Mouse (Mus musculus) adrenal gland, postnatal 10 days (tissue): ENCODE measurements around the gene Ube2g2. TPM values are rescaled to one million over a fixed set of nuclear protein-coding genes. Genes with fewer than 3 reads are reported as not detected.
A peak's percentile ranks its signal among the peaks of the same experiment; 100 is the strongest.
"Not testable (repeated sequence)": the region's sequence is repeated elsewhere in the genome, so short reads cannot be mapped to it uniquely, and the experiment has no call there.

ENCODE experiments used
- DNase-seq: peaks from one replicate; pipeline ENCODE4 v3.0.0; 2021; ENCODE audit warnings: mixed read lengths
- total RNA-seq, 2 experiments: library from RNA; stranded (reverse); gene quantifications; 2 replicates each; pipeline ENCODE4 v1.2.3; 2021

Ube2g2 gene
- total RNA-seq, 2 experiments from 2014 or later: 44.4 to 46.1 TPM

DNA sequence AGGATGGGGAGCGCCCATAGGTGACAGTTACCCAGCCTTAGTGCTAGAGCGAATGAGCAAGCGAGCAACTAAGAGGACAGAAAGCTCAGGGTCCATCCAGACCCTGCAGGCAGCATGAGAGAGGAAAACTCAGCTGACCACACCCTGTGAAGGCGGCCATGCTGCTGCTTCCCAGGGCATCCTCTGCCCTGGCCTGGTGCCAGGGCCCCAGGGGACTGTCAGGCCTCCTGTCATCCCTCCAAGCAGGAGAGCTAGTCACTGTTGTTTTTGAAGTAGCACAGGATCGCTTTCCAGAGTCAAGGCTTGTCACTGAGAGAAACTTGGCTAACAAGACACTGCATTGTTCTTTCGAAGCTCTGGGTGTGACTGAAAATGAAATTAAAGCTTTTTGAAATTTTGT lies 16.9 kb downstream of the Ube2g2 start:
- peak; percentile 36 for DNase-seq

DNA sequence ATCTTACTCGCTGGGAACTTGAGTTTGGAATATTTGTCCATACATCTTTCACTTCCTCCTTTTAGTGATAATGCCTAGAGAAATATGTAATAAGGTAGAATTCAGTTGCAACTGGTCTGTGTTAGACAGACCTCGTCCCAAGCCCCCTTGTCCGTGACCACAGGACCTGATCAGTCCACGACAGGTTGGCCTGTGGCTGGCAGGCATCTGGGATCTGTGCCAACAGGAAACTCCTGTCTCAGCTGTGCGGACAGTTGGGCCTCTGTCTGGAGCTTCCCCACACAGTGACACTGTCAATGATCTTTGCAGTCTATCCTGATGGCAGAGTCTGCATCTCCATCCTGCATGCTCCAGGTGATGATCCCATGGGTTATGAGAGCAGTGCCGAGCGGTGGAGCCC lies 21.1 kb downstream of the Ube2g2 start:
- no peak for DNase-seq

DNA sequence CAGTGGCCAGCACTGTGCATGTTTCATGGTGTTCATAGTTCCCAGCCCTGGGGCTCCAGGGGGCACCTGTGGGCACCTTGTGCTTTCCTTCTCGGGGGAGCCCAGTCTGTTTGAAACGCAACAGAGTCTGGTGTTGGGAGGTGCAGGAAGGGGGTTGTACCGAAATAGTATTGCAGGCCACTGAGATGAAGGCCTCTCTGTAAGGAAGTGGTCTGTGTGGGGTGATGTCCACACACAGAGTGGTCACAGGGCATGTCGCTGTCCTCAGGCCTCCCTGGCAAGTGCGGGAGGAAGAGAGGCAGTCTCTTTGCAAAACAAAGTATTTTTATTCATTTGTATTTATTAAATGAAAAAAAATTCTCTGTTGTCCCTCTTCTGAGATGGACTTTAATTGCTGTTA lies 23.5 kb downstream of the Ube2g2 start:
- no peak for DNase-seq

DNA sequence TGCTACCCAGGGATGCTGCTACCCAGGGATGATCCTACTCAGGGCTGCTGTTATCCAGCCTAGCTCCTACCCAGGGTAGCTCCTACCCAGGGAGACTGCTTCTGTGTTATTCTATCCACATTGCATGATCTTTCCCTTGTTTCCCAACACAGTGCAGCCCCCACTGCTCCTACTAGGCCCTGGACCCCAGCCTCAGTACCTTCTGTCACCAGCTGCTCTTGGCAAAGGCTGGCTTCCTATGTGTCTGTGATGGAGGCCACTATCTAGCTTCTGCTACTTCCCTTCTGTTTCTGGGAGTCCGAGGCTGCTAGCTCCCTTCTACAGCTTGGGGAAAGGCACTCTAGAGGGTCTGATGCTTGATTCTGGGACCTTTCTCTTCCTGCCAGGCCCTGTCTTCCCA lies 25.4 kb downstream of the Ube2g2 start:
- DNase-seq: no peak

GRCm38 (mm10) chr10:77647901-77648300 lies 25.8 kb downstream of the Ube2g2 start:
- no peak for DNase-seq

GRCm38 (mm10) chr10:77652046-77652445 lies 30.0 kb downstream of the Ube2g2 start:
- no peak for DNase-seq

- no peak for DNase-seq
Observed at GRCm38 (mm10) chr10:77658286-77658994, 36.4 kb downstream of the Ube2g2 start.

- no peak for DNase-seq
Observed at GRCm38 (mm10) chr10:77663949-77664665, 42.0 kb downstream of the Ube2g2 start.

DNA sequence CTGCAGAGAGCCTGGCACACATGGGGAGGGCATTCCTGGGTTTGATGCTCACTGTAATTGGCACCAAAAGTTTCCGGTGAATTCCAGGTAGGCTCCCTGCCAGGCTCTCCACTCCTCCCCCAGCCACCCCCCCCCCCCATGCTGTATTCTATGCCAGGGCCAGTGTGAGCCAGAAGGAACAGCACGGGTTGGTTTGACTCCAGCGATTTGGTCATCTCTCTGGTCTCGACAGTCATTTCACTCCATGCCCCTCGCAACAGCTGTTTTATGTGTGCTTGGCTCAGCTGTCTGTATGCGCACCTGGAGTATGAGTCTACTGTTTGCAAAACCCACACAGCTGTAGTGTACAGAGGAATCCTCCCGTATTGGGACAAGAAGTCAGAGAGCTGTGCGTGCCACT lies 44.3 kb downstream of the Ube2g2 start:
- peak; percentile 31 for DNase-seq

- DNase-seq: no peak
Observed at GRCm38 (mm10) chr10:77667402-77667801, 45.3 kb downstream of the Ube2g2 start.

- no peak for DNase-seq
Observed at GRCm38 (mm10) chr10:77670710-77671109, 48.6 kb downstream of the Ube2g2 start.

DNA sequence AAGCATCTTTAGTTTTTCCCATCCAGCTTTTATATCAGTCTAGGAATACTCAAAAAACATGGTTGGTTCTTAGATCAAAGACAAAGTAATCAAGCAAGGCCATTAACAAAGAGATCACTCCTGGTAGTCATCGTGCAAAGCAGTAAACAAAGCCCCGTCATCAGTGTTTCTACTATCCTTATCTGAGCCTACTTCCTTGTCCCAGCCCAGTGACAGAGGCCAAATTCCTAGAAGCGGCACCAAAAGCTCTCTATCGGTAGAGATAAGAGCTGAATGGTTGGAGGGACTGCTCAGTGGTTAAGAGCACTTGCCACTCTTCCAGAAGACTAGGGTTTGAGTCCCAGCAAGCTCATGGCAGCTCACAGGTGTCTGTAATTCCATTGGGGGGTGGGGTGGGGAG lies 49.4 kb downstream of the Ube2g2 start:
- no peak for DNase-seq

GRCm38 (mm10) chr10:77673765-77674164 lies 51.7 kb downstream of the Ube2g2 start:
- no peak for DNase-seq

DNA sequence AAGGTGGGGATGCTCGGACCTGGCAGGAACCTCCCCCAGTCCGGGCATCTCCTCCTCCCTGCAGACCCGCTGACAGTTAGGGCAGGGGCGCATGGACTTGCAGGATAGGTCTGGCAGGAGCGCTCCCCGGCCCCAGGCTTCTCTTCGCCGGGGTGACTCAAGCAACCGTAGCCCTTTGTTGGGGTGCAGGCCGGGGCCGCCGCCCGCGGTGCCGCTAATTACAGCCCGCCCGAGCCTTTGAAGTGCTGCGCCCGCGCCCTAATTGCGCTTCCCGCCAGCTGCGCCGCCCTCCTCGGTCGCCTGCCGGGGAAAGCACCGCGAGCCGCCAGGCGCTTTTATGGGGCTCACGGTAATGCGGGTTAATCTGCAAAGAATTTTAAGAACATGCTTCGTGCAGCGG lies 55.5 kb downstream of the Ube2g2 start:
- no peak for DNase-seq

GRCm38 (mm10) chr10:77682994-77683393 lies 60.9 kb downstream of the Ube2g2 start:
- DNase-seq: no peak

DNA sequence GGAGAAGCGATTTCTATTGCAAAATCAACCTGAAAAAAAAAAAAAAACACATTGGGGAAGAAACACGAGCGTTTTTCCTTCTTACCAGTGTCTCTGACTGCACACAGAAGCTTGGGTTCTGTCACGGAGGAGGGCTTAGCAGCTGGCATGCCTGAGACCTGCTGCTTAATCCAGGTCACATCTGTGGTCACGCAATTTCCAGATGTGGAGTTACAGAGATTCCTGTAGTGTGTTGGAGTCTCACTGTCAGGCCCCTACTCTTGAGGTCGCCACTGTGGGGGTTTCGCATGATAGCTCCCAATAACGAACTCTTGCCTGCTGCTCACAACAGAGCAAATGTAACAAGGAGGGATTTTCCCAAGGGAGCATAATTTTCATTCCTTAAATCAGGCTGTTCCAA lies 62.1 kb downstream of the Ube2g2 start:
- no peak for DNase-seq

DNA sequence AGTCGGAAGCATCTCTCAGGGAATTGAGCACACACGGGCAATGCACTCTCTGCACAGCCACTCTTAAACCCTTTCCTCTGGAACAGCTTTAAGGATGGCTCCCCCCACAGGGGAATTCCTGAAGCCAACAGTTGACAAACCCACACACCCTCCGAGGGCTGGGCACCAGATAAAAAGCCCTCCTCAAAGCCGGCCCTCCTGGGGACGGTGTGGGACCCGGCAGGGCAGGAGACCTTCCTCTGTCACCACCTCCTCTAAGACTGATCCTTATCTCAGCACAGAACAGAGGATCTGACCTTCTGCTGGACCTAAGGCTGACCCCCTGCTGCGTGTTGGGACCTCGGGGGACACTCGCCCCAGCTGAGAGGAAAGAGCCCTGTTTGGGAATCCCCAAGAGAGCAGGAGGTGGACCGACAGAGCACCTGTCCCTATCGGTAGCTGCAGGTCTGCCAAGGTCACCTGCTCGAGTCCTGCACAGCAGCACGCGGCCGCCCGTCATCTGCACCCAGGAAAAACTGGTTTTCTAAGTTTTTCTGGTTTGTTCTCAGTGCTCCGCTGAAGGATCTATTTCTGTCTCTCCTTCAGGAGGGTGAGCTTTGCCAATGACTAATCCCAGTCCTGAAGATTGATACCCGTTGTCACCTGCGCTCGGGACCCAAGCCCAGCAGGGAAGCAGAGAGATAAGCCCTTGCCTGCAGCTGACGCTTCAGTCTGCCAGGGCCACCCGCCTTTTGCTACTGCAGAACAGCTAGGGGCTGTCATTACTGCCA lies 64.0 kb downstream of the Ube2g2 start, which contains the start of gene Tspear:
Gene Tspear (plus strand): TSS at position 675 of the 770 bp plus-strand sequence.
- no peak for DNase-seq

DNA sequence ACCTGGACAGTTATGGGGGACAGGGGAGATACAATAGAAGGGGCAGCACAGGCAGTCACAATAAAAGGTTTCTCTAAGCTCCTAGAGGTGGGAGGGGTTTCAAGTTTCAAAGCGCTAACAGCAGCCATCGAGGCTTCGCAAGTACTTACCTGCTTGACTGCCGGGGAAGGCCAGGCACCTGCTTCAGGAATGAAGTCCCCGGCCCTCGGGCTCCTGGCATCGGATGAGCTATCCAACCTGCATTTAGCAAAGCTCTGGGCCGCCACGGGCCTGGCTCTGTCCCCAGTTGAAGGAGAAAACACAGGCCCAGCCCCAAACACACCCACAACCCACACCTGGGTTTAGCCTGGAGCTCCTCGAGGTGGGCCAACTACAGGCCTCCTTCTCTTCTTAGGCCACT lies 64.9 kb downstream of the Ube2g2 start:
- no peak for DNase-seq

- not testable (repeated sequence) for DNase-seq
Observed at GRCm38 (mm10) chr10:77690356-77690807, 68.3 kb downstream of the Ube2g2 start, which contains the start of gene Gm19402. Gm19402 (minus strand) TSS chr10:77690757.
